Mouse (Mus musculus): ENCODE data around the gene Lmtk3.

Lmtk3 gene

GRCm38 (mm10) chr7:45791756-45792490 lies 8.4 kb downstream of the Lmtk3 start:
- POLR2A ChIA-PET: interaction anchor here in 3 of 4 experiments (0.6 to 4.3 kb wide), 13 partner anchors 9 to 834 kb away, joined by 3 to 32 read pairs (median 3); partner anchors contain the start of genes Cyth2 (in 1 of the 3), Fam83e (in 1 of the 3), Kdelr1 (in 1 of the 3) and Sphk2 (in 1 of the 3)

GRCm38 (mm10) chr7:45793240-45793639 lies 9.7 kb downstream of the Lmtk3 start:
- ChIA-PET POLR2A (interaction anchor here in 3 of 4 experiments (0.5 to 4.3 kb wide), 8 partner anchors 10 to 434 kb away, joined by 3 to 32 read pairs (median 4); partner anchors contain the start of genes Cyth2 (in 1 of the 3), Fam83e (in 1 of the 3), Kdelr1 (in 1 of the 3) and Lmtk3 (in 1 of the 3)), CTCF (interaction anchor here in 3 of 4 experiments (0.6 to 3.6 kb wide), 5 partner anchors 8 to 54 kb away, joined by 3 to 15 read pairs (median 8); no protein-coding TSS in a partner anchor)

More at GRCm38 (mm10) chr7:45791756-45792490, 8.4 kb downstream of the Lmtk3 start:
- CTCF ChIA-PET: interaction anchor here (0.8 to 3.6 kb wide), 8 partner anchors 9 to 81 kb away, joined by 3 to 15 read pairs (median 6); partner anchors contain the start of gene Kdelr1 (in 1 of the 4)

GRCm38 (mm10) chr7:45793969-45794585 lies 10.5 kb downstream of the Lmtk3 start:
- CTCF ChIA-PET: interaction anchor here in 1 of 4 experiments (0.9 to 1.0 kb wide), 2 partner anchors 52 to 55 kb away, joined by 3 to 4 read pairs; no protein-coding TSS in a partner anchor
- POLR2A ChIA-PET: interaction anchor here in 1 of 4 experiments (0.6 to 2.2 kb wide), 2 partner anchors 11 to 50 kb away, joined by 6 read pairs; partner anchors contain the start of gene Lmtk3

DNA sequence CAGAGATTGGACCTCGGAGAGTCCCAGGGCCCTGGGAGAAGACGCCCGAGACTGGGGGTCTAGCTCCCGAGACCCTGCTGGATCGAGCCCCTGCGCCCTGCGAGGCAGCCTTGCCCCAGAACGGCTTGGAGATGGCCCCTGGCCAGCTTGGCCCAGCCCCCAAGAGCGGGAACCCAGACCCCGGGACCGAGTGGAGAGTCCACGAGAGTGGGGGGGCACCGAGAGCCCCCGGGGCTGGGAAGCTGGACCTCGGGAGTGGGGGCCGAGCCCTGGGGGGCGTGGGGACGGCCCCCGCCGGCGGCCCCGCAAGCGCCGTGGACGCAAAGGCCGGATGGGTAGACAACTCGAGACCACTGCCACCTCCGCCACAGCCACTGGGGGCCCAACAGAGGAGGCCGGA lies 11.4 kb downstream of the Lmtk3 start:
- ChIA-PET POLR2A (interaction anchor here in 2 of 4 experiments (1.0 to 2.2 kb wide), 7 partner anchors 8 to 102 kb away, joined by 3 to 6 read pairs (median 4); partner anchors contain the start of genes Lmtk3 (in 2 of the 2), Syngr4 (in 1 of the 2) and Tmem143 (in 1 of the 2)), CTCF (interaction anchor here in 1 of 4 experiments (1.0 kb wide), 1 partner anchor 56 kb away, joined by 3 read pairs; no protein-coding TSS in a partner anchor)

DNA sequence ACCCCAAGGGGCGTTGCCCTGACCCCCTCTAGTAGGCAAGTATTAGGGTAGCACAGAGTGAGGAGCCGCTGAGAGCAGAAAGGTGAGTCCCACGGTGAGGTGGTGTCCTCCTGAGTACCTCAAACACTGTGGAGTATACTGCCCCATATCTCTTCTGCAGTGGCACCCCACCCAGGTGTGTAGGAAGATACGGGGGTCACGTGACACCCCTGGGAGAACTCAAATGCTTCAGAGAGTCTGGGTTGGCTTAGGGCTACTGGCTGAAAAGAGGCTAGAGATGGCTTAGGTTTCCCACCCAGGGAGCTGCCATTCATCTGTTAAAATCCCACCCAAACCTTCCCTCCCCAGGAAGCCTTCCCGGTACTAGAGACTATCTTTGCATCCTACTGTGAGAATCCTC lies 13.4 kb downstream of the Lmtk3 start:
- CTCF ChIA-PET: interaction anchor here in 2 of 4 experiments (1.1 to 1.9 kb wide), 4 partner anchors 10 to 58 kb away, joined by 3 to 10 read pairs (median 5); partner anchors contain the start of gene Cyth2 (in 1 of the 2)
- POLR2A ChIA-PET: interaction anchor here in 3 of 4 experiments (0.7 to 5.9 kb wide), 16 partner anchors 10 to 89 kb away, joined by 3 to 95 read pairs (median 4); partner anchors contain the start of genes Cyth2 (in 2 of the 3), Lmtk3 (in 2 of the 3), Fam83e (in 1 of the 3) and Kdelr1 (in 1 of the 3)

DNA sequence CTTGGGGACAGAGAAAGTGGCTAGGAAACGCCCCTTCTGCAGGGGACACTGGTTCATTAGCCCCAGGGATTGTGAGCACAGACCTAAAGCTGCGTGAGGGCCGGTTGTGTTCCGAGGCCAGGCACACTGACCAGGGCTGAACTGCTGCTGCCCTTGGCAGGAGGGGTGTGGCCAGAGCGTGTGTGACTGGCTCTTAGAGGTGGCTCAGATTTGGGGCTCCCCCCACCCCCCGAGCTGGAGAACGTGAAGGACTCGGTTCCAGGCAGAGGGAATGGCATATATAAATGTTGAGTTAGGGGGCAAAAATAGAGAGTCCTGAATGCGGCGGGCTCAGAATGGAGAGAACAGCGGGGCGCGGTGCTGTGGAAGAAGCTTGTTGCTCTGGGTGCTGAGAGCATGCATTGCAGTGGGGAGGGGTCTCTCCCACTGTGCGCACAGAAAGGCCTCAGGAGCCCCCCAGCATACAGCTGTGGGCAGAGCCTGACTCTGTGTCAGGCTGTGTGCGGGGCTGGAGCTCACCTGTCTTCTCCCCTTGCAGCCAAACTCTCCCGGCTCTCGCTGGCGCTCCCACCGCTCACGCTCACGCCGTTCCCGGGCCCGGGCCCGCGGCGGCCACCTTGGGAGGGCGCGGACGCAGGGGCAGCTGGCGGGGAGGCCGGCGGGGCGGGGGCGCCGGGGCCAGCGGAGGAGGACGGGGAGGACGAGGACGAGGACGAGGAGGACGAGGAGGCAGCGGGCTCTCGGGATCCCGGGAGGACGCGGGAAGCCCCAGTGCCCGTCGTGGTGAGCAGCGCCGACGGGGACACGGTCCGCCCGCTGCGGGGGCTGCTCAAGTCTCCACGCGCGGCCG lies 14.3 kb downstream of the Lmtk3 start:
- ChIA-PET POLR2A (interaction anchor here in 3 of 4 experiments (0.7 to 5.9 kb wide), 27 partner anchors 9 to 341 kb away, joined by 3 to 95 read pairs (median 4); partner anchors contain the start of genes Cyth2 (in 3 of the 3), Lmtk3 (in 2 of the 3), Fam83e (in 1 of the 3) and Kdelr1 (in 1 of the 3)), CTCF (interaction anchor here in 2 of 4 experiments (0.7 to 1.9 kb wide), 7 partner anchors 11 to 116 kb away, joined by 3 to 10 read pairs (median 5); partner anchors contain the start of gene Cyth2 (in 1 of the 2))

DNA sequence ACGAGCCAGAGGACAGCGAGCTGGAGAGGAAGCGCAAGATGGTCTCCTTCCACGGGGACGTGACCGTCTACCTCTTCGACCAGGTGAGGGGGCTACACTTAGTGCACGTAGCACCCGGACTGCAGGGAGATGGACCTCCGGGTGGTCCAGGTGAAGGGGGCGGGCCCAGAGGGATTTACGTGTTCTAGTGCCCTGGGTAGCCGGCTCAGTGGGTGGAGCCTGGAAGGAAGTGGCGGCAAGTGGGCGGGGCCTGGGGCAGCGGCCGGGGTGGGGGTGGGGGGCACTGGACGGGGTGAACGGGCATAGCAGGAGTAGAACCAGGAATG lies 14.9 kb downstream of the Lmtk3 start:
- CTCF ChIA-PET: interaction anchor here in 2 of 4 experiments (1.2 to 1.9 kb wide), 4 partner anchors 56 to 116 kb away, joined by 3 to 10 read pairs (median 6); no protein-coding TSS in a partner anchor

GRCm38 (mm10) chr7:45798931-45799330 lies 15.4 kb downstream of the Lmtk3 start:
- POLR2A ChIA-PET: interaction anchor here in 3 of 4 experiments (0.6 to 5.9 kb wide), 25 partner anchors 11 to 825 kb away, joined by 3 to 95 read pairs (median 4); partner anchors contain the start of genes Cyth2 (in 2 of the 3), Fam83e (in 1 of the 3), Rpl18 (in 1 of the 3) and Sphk2 (in 1 of the 3)
- CTCF ChIA-PET: interaction anchor here in 3 of 4 experiments (0.7 to 3.4 kb wide), 4 partner anchors 55 to 116 kb away, joined by 3 to 96 read pairs (median 6); no protein-coding TSS in a partner anchor

More for the DNA sequence above, 14.9 kb downstream of the Lmtk3 start:
- POLR2A ChIA-PET: interaction anchor here in 3 of 4 experiments (0.8 to 5.9 kb wide), 22 partner anchors 9 to 215 kb away, joined by 3 to 95 read pairs (median 4); partner anchors contain the start of genes Cyth2 (in 3 of the 3), Fam83e (in 1 of the 3), Rpl18 (in 1 of the 3) and Sphk2 (in 1 of the 3)

DNA sequence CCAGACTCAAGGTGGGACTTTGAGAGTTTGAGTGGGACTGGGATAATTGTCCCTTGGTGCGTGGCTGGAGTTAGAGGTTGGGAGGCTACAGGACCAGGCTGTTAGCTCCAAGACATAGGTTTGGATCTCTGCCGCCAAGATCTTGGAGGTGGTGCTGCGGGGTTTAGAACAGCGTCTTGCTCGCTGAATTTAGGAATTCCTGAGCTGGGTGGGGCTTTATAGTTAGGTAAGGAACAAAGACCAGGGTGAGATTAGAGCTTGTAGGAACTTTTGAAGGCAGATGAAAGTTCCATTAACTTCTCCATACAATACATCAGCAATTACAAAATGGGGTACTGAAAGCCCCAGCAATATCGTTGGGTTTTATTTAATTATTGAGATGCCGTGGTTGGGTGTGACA lies 16.5 kb downstream of the Lmtk3 start:
- ChIA-PET POLR2A (interaction anchor here (0.8 to 5.9 kb wide), 60 partner anchors 8 to 338 kb away, joined by 3 to 95 read pairs (median 6); partner anchors contain the start of genes Cyth2 (in 3 of the 4), Kdelr1 (in 3 of the 4), Sphk2 (in 3 of the 4) and Fam83e (in 2 of the 4)), CTCF (interaction anchor here (0.5 to 3.6 kb wide), 26 partner anchors 13 to 203 kb away, joined by 3 to 145 read pairs (median 18); partner anchors contain the start of genes Cyth2 (in 2 of the 4), Fam83e (in 2 of the 4), Lmtk3 (in 2 of the 4) and Ccdc114 (in 1 of the 4))

DNA sequence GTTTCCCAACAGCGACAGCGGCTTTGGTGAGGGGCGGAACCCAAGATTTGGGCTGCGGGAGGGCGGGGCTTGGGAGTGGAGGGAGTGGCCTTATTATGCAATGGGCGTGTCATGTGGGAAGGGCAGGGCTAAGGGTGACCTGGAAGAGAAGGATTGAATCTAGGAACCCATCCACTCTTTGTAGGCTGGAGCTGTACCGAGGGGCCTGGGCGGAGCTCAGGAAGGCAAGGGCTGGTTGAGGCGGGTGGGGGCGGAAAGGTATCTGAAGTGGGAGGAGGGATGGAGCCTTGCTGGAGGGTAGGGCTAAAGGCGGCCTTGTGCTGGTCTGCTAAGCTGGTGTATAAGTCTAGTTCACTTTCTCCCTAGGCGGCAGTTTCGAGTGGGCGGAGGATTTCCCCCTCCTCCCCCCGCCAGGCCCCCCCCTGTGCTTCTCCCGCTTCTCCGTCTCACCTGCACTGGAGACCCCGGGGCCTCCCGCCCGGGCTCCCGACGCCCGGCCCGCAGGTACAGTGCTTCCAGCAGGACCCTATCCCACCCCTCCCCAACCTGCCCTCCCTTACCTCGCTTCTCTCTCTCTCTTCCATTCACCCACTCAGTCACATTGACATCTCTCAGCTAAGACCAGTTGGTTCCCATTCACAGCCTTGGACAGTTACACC lies 17.1 kb downstream of the Lmtk3 start:
- ChIA-PET POLR2A (interaction anchor here (0.5 to 5.9 kb wide), 80 partner anchors 9 to 1250 kb away, joined by 3 to 95 read pairs (median 5); partner anchors contain the start of genes Cyth2 (in 4 of the 4), Sphk2 (in 4 of the 4), Fam83e (in 3 of the 4) and Kdelr1 (in 3 of the 4)), CTCF (interaction anchor here (0.5 to 3.6 kb wide), 93 partner anchors 8 to 783 kb away, joined by 3 to 145 read pairs (median 5); partner anchors contain the start of genes Lmtk3 (in 4 of the 4), Fam83e (in 3 of the 4), Cyth2 (in 2 of the 4) and Kdelr1 (in 2 of the 4))

DNA sequence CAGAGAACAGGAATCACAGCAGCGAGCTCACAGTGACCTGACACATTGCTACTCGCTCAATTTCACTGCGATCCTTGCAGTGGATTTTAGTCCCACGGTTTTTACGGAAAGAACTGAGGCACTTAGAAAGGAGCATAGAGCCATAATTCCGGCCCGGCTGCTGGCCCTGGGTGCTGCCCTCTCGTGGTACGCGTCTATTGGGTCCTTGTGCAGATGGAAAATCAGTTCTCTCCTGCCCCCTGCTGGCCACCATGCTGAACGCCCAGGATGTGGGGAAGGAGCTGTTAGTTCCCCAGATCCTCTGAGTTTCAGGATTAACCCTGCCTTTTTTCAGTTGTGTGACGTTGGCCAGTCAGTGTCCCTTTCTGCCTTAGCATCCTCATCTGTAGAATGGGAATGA lies 17.8 kb downstream of the Lmtk3 start:
- ChIA-PET CTCF (interaction anchor here (0.5 to 3.6 kb wide), 144 partner anchors 8 to 1090 kb away, joined by 3 to 145 read pairs (median 4); partner anchors contain the start of genes Lmtk3 (in 4 of the 4), Cyth2 (in 3 of the 4), Fam83e (in 3 of the 4) and Kdelr1 (in 3 of the 4)), POLR2A (interaction anchor here (0.6 to 5.9 kb wide), 71 partner anchors 10 to 1249 kb away, joined by 3 to 95 read pairs (median 6); partner anchors contain the start of genes Cyth2 (in 4 of the 4), Sphk2 (in 4 of the 4), Fam83e (in 3 of the 4) and Kdelr1 (in 2 of the 4))

- CTCF ChIA-PET: interaction anchor here (1.2 to 3.6 kb wide), 15 partner anchors 11 to 326 kb away, joined by 4 to 145 read pairs (median 18); partner anchors contain the start of genes Cyth2 (in 1 of the 4) and Kdelr1 (in 1 of the 4)
- POLR2A ChIA-PET: interaction anchor here (0.6 to 5.9 kb wide), 15 partner anchors 12 to 343 kb away, joined by 3 to 95 read pairs (median 21); partner anchors contain the start of genes Cyth2 (in 2 of the 4), Fam83e (in 1 of the 4), Ftl1 (in 1 of the 4) and Lmtk3 (in 1 of the 4)
These were observed 19.0 kb downstream of the Lmtk3 start for GRCm38 (mm10) chr7:45802551-45802950.

GRCm38 (mm10) chr7:45805941-45806340 lies 22.4 kb downstream of the Lmtk3 start:
- POLR2A ChIA-PET: interaction anchor here in 1 of 4 experiments (0.5 to 1.6 kb wide), 3 partner anchors 8 to 83 kb away, joined by 3 to 4 read pairs (median 3); partner anchors contain the start of gene Cyth2
- CTCF ChIA-PET: no interaction called here

GRCm38 (mm10) chr7:45808471-45808870 lies 24.9 kb downstream of the Lmtk3 start:
- POLR2A ChIA-PET: interaction anchor here in 3 of 4 experiments (0.6 to 2.2 kb wide), 8 partner anchors 13 to 163 kb away, joined by 3 to 9 read pairs (median 3); partner anchors contain the start of genes Fam83e (in 1 of the 3) and Grwd1 (in 1 of the 3)
- CTCF ChIA-PET: interaction anchor here in 1 of 4 experiments (1.5 kb wide), 1 partner anchor 7 kb away, joined by 10 read pairs; no protein-coding TSS in a partner anchor

Data from embryonic stem cell, embryonic (primary cell).